Mouse (Mus musculus) gastrocnemius, postnatal 14 days (tissue): ENCODE results near the gene Olfr987. TPM values are rescaled to one million over a fixed set of nuclear protein-coding genes. Genes with fewer than 3 reads are reported as not detected.
"Not testable (repeated sequence)": the region's sequence is repeated elsewhere in the genome, so short reads cannot be mapped to it uniquely, and the experiment has no call there.

ENCODE experiments used
- DNase-seq: peaks from one replicate; pipeline ENCODE4 v3.0.0; 2021; ENCODE audit warnings: mixed read lengths
- intact Hi-C: fragments of 180-260 bp; cut with DNase I; formaldehyde crosslinking; loops from one replicate; pipeline ENCODE4 v1.15.1; 2025; ENCODE audit warnings: low total_unique reads
- long read RNA-seq, 2 experiments: library from polyadenylated mRNA; stranded (forward); transcript quantifications; one replicate each; pipeline ENCODE4 v2.0.0; 2021
- total RNA-seq, 2 experiments: library from RNA; stranded (reverse); gene quantifications; 2 replicates each; pipeline ENCODE4 v1.2.3; 2021

The Olfr987 gene
- not detected for total RNA-seq
- long read RNA-seq, experiment 1 = 0 reads
- long read RNA-seq, experiment 2 = 0 reads

GRCm38 (mm10) chr2:85339215-85339614 lies at the start of gene Olfr987:
Gene Olfr987, minus strand, starts transcription at chr2:85339315.
- DNase-seq, intact Hi-C loops: not testable (repeated sequence)

- intact Hi-C loops, DNase-seq: not testable (repeated sequence)
These were observed 24.0 kb upstream of the Olfr987 start, which contains the start of gene Olfr988 for GRCm38 (mm10) chr2:85363127-85363526. Gene Olfr988, minus strand, starts transcription at chr2:85363227.

GRCm38 (mm10) chr2:85339972-85340371 lies 857 bp upstream of the Olfr987 start:
- DNase-seq = no peak
- intact Hi-C loops = no loop called here

GRCm38 (mm10) chr2:85319106-85319505 lies 20.0 kb downstream of the Olfr987 start:
- intact Hi-C loops = no loop called here
- DNase-seq = no peak

GRCm38 (mm10) chr2:85285406-85285805 lies 53.7 kb downstream of the Olfr987 start:
- no peak for DNase-seq
- intact Hi-C loops = no loop called here

GRCm38 (mm10) chr2:85284626-85285025 lies 54.5 kb downstream of the Olfr987 start:
- DNase-seq = no peak
- intact Hi-C loops = no loop called here

- intact Hi-C loops = no loop called here
- no peak for DNase-seq
These were observed 55.3 kb downstream of the Olfr987 start for GRCm38 (mm10) chr2:85283631-85284466.

- intact Hi-C loops = no loop called here
- no peak for DNase-seq
These were observed 58.1 kb downstream of the Olfr987 start for GRCm38 (mm10) chr2:85281023-85281422.

Other genes starting within 250 kb of the Olfr987 start
- gene Aplnr, start 203.1 kb downstream of the Olfr987 start, total RNA-seq = 10 to 100 TPM; 61.0 to 74.0 TPM
- 1 to 10 TPM; 3.9 to 7.3 TPM for gene Lrrc55, start 142.1 kb downstream of the Olfr987 start, total RNA-seq
- not detected for gene Olfr988, start 23.9 kb upstream of the Olfr987 start, total RNA-seq
- not detected for gene Olfr992, start 70.2 kb upstream of the Olfr987 start, total RNA-seq
- gene Olfr993, start 75.6 kb upstream of the Olfr987 start, total RNA-seq = not detected
- not detected for gene Olfr994, start 97.1 kb upstream of the Olfr987 start, total RNA-seq
- gene Olfr995, start 104.3 kb upstream of the Olfr987 start, total RNA-seq = not detected
- gene 4833423E24Rik, start 179.7 kb upstream of the Olfr987 start, total RNA-seq = not detected
- gene Olfr996, start 239.9 kb upstream of the Olfr987 start, total RNA-seq = not detected
- gene Olfr998, start 249.6 kb upstream of the Olfr987 start, total RNA-seq = not detected